Mouse (Mus musculus): ENCODE measurements around the gene Ubac2.
"Not testable (repeated sequence)": the region's sequence is repeated elsewhere in the genome, so short reads cannot be mapped to it uniquely, and the experiment has no call there.

Gene Ubac2

DNA sequence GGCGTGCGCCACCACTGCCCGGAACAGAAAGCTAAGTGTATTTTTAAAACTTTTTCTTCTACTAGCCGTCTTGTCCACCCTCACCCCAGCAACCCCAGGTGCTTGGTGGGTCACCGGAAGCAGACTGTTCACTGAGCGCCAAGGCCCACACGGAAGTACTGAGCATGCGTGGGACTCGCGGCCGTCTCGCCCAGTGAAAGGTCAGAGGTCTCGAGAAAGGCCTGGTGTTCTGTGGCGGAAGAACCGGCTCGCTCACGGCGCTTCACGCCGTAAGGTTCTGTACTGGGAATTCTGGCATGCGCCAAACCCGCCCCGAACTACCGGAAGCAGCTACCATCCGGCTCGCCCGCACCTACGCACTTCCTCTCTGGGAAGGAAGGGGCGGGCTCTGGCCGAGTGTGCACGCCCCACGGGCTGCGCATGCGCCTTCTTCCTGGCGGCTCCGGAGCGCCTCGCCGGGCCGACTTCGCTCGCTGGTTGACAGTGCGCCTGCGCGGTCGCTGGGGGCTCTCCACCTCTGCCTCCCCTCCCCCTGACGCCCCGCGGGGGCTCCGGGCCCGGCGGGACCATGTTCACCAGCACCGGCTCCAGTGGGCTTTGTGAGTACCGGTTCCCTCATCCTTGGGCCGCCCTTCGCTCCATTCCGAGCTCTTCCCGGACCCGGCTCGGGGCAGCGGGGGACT, at the start of gene Ubac2:
Gene Ubac2 (plus strand): TSS at position 445 of the 683 bp plus-strand sequence.
- peak; percentile 100 for DNase-seq (ENCODE audit: low read depth, low spot score)

DNA sequence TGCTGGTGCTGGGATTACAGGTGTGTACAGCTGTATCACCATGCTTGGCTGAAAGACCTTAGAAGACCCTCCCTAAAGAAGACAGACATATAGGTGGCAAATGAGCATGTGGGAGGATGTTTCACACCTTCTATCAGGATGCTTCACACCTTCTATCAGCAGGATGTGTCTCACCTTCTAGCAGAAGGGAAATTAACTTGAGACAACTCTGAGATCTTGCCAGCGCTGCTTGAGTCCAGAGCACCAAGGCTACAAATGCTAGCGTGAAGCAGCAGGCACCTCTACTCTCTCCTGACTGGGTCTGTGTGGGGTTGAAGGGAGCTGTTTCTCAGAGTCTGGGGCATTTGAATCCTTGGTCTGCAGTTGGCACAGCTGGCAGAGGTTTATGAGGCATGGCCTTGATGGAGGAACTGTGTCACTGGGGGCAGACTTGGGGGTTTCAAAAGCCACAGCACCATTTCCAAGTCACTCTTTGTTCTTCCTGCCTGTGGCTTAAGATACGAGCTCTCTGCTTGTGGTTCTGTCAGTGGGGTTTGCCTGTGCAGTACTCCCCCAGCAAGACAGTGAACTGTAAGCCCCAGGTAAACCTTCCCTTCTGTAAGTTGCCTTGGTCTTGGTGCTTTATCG, 48.5 kb upstream of the Ubac2 start:
- DNase-seq (ENCODE audit: low read depth, low spot score) = no peak

DNA sequence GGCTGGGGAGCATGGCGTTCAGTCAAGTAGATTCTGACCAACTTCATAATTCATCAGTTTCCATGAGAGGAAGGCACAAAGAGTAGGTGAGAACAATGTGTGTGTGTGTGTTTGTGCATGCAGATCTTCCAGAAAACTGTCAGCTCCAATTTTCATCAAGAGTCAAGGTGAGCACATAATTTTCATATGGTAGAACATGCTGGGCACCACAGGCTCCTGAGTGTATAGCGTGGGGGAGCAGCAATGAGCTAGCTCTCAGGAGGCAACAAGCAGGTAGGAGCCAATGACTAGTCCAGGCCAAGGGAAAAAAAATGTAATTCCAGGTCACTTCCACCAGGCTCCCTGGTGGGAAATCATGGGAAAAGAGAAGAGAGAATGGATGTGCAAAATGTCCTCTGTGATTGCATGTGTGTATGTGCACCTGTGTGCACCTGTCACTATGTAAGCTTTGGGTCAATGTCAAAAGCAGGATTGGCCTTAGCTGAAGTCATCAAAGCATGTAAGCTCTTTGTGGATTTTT, 45.4 kb upstream of the Ubac2 start:
- DNase-seq (ENCODE audit: low read depth, low spot score) = no peak

DNA sequence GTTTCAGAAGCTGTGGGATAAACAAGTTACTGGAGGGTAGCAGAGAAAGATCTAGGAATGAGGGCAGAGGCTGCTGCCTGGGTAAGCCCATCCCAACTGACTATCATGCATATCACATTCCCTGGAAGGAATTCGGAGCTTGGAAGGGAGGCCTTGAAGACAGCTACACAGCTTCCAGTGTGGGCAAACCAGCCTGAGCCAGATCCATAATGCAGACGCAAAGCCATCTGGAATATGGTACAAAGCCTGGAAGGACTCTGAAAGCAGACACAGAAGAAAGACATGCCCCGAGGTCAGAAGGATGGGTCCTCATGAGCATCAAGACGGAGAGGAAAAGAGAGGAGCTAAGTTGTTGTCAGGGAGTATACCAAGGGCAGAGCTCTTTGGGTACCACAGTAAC, 40.3 kb upstream of the Ubac2 start:
- DNase-seq (ENCODE audit: low read depth, low spot score) = peak; percentile 89

GRCm38 (mm10) chr14:121840217-121840616, 38.2 kb upstream of the Ubac2 start:
- DNase-seq (ENCODE audit: low read depth, low spot score) = no peak

DNA sequence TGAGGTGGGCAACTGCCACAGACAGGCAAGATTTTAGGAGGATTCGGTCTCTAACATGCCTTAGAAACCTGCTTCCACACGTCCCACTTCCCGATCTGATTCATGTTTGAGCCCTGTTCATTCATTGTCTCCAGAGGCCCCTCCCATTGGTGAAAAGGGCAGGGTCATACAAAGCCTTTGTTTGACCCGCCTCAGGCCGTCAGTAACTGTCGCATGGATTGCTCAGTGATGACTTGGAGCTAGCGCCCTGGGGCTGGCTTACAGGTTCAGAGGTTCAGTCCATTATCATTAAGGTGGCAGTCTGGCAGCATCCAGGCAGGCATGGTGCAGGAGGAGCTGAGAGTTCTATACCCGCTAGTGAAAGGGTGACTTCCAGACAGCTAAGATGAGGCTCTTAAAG, 33.9 kb upstream of the Ubac2 start:
- DNase-seq (ENCODE audit: low read depth, low spot score) = peak; percentile 91

- peak; percentile 54 for DNase-seq (ENCODE audit: low read depth, low spot score)
Observed at GRCm38 (mm10) chr14:121851231-121851630, 27.2 kb upstream of the Ubac2 start.

DNA sequence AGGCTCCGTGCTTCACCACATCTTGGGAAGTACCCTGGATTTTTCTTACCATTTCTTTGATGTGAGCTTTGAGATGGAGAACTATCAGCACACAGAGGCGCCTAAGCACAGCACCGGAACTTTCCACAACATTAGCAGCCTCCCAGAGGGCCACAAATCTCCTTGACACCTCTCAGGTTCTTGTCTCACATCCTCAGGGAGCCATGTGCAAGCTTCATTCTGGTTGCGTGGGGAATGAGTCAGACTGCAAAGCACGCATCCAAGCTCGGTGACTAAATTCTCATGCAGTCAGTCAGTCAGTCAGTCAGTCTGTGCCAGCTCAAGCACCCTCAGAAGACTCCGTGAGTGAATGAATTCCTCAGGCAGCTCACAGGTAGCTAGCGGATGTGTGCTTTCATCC, 25.9 kb upstream of the Ubac2 start:
- no peak for DNase-seq (ENCODE audit: low read depth, low spot score)

GRCm38 (mm10) chr14:121865162-121865561, 13.3 kb upstream of the Ubac2 start:
- DNase-seq (ENCODE audit: low read depth, low spot score) = peak; percentile 92

GRCm38 (mm10) chr14:121866574-121866973, 11.8 kb upstream of the Ubac2 start:
- no peak for DNase-seq (ENCODE audit: low read depth, low spot score)

GRCm38 (mm10) chr14:121869111-121869510, 9.3 kb upstream of the Ubac2 start:
- peak; percentile 70 for DNase-seq (ENCODE audit: low read depth, low spot score)

- no peak for DNase-seq (ENCODE audit: low read depth, low spot score)
Observed at GRCm38 (mm10) chr14:121872760-121873159, 5.7 kb upstream of the Ubac2 start.

DNA sequence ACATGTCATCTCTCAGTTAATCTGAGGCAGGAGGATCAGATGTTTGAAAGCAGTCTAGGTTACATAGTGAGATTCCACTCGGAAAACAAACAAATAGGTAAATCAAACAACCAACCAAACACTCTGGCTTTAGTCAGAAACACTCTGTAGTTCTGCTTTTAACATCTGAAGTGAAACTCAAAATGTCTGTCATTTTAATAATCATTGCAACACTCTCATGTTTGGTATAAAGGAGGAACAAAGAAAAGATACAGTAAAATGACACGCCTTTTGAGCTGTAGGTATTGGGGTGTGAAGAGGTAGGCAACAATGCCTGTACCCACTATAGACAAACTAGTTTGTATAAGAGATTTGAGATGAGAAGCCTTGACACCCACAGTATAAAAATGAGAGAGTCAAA, 5.2 kb upstream of the Ubac2 start:
- DNase-seq (ENCODE audit: low read depth, low spot score) = no peak

DNA sequence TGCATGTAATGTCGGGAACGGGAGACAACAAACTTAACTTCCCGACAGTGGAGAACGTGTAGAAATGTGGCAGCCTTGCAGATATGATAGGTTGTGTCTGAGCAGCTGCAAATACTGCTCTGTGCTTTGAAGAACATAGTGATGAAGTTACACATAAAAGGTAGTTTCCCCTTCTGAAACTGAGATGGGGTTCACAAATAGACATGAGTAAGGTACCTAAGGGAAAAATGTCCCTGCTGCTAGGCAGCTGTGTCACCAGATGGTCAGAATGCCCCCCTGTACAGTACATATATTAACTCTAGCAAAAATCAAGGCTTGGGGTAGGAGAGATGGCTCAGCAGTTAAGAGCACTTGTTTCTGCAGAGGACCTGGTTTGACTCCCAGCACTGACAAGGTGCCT, 4.8 kb upstream of the Ubac2 start:
- DNase-seq (ENCODE audit: low read depth, low spot score) = no peak

- DNase-seq (ENCODE audit: low read depth, low spot score) = not testable (repeated sequence)
Observed at GRCm38 (mm10) chr14:121876190-121876589, 2.2 kb upstream of the Ubac2 start.

GRCm38 (mm10) chr14:121876860-121877259, 1.6 kb upstream of the Ubac2 start:
- DNase-seq (ENCODE audit: low read depth, low spot score) = no peak

- DNase-seq (ENCODE audit: low read depth, low spot score) = no peak
Observed at GRCm38 (mm10) chr14:121877640-121878039, 780 bp upstream of the Ubac2 start.

DNA sequence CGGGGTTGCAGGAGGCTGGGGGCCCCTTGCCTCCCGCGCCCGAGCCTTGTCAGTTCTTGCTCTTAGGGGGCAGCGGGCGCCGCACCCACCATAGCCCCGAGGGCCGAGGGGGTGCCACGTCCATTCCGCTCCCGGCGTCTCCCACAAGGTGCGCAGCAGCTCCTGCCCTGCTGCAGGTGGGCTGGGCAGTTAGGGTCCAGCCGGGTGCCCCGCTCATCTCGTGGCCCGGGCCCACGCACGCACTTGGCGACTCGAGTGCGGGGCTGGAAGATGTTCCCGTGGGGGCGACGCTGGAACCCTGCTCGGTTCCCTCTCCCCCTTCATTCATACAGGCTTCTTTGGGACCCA, 413 bp downstream of the Ubac2 start:
- DNase-seq (ENCODE audit: low read depth, low spot score) = no peak

DNA sequence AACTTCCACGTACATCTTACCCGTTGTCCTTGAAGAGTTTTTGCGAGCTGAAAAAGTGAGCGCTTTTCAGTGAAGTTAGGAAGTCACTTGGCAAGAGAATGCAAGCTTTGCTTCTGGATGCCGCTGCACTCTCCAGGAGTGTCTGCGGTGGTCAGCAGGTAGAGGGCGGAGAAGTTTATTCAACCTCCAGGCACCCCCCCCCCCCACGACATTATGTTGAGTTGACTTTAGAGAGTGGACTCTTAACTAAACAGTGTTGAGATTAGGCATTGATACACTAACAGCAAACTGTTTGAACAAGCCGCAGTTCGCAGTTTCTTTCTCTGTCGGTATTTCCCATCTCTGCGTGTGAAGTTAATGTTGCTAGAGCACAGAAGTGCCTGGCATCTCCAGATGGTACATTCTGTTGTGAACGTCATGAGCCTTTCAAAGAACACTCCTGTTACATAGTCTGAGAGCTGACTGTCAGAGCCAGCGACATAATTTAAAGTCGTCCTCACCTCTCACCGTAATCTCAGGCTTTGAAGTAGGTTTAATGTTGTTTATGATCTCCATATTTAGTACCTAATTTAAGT, 933 bp downstream of the Ubac2 start:
- no peak for DNase-seq (ENCODE audit: low read depth, low spot score)

GRCm38 (mm10) chr14:121881211-121881610, 2.8 kb downstream of the Ubac2 start:
- DNase-seq (ENCODE audit: low read depth, low spot score) = no peak

GRCm38 (mm10) chr14:121884150-121884797, 5.9 kb downstream of the Ubac2 start:
- DNase-seq (ENCODE audit: low read depth, low spot score) = no peak

GRCm38 (mm10) chr14:121893747-121894146, 15.3 kb downstream of the Ubac2 start:
- no peak for DNase-seq (ENCODE audit: low read depth, low spot score)

Measured in ZHBTc4 (cell line).